Mouse (Mus musculus) E14TG2a.4 (cell line): ENCODE data around the gene Bglap3.

ENCODE experiments used
- CTCF ChIP-seq: conservative IDR thresholded peaks from 2 replicates; pipeline ENCODE4 v1.5.1; 2014; ENCODE audit warnings: low read length
- NANOG ChIP-seq: IDR thresholded peaks from 2 replicates; pipeline ENCODE4 v1.6.1; 2014; ENCODE audit warnings: borderline replicate concordance, low read length, mixed read lengths
- POU5F1 ChIP-seq: IDR thresholded peaks from 2 replicates; pipeline ENCODE4 v1.6.1; 2014; ENCODE audit warnings: low read length, borderline replicate concordance

- TF ChIP-seq CTCF (no peak), POU5F1 (no peak), NANOG (no peak)
Measured at GRCm38 (mm10) chr3:88410645-88411031, 38.1 kb upstream of the Bglap3 start.
